Mouse (Mus musculus) CH12.LX (cell line): ENCODE data around the gene Lama2. TPM values are rescaled to one million over a fixed set of nuclear protein-coding genes. Genes with fewer than 3 reads are reported as not detected.
A peak's percentile ranks its signal among the peaks of the same experiment; 100 is the strongest.

Source experiments
- DNase-seq: peaks from one replicate; pipeline ENCODE4 v3.0.0-alpha.2; 2013; ENCODE audit errors: extremely low read depth
- H3K27ac ChIP-seq: 2 replicates; pipeline ENCODE4 v1.5.1; 2012; ENCODE audit warnings: low read depth, mild to moderate bottlenecking, control low read depth, moderate library complexity; ENCODE audit not compliant: insufficient read depth
- H3K27me3 ChIP-seq: replicated peaks from 2 replicates; pipeline ENCODE3; 2012; ENCODE audit warnings: inconsistent platforms
- H3K36me3 ChIP-seq, 2 experiments: replicated peaks in 1 of 2; 2 replicates each; pipeline versions ENCODE3 to v1.6.1; 2012; ENCODE audit warnings: inconsistent platforms in 1 of 2, low read length in 1 of 2, mild to moderate bottlenecking in 1 of 2, mixed read lengths in 1 of 2, moderate library complexity in 1 of 2; ENCODE audit not compliant: control insufficient read depth in 1 of 2, insufficient read depth in 1 of 2
- H3K4me1 ChIP-seq, 2 experiments: 2 replicates each; pipeline ENCODE4 v1.6.1; 2012; ENCODE audit warnings: inconsistent platforms in 1 of 2, moderate library complexity in 1 of 2; ENCODE audit not compliant: insufficient read depth in 2 of 2, control insufficient read depth in 1 of 2
- H3K4me2 ChIP-seq: 2 replicates; pipeline ENCODE4 v1.6.1; 2012; ENCODE audit warnings: low read depth, mild to moderate bottlenecking, control low read depth; ENCODE audit not compliant: poor library complexity, insufficient read depth, severe bottlenecking
- H3K4me3 ChIP-seq, 3 experiments: fragments of 150-350 bp in 1 of 3; sonication (generic) in 1 of 3; replicated peaks in 1 of 3; 2 replicates each; pipeline versions ENCODE3 to v1.5.1; 2011 to 2012; ENCODE audit warnings: low read depth in 2 of 3, low read length in 2 of 3, mild to moderate bottlenecking in 2 of 3, moderate library complexity in 2 of 3, control low read depth in 1 of 3, improper control_type of control experiment in 1 of 3, inconsistent platforms in 1 of 3, mixed read lengths in 1 of 3; ENCODE audit not compliant: poor library complexity in 1 of 3
- H3K79me2 ChIP-seq: replicated peaks from 2 replicates; pipeline ENCODE4 v1.6.1; 2012; ENCODE audit warnings: mild to moderate bottlenecking, moderate library complexity; ENCODE audit not compliant: control insufficient read depth, poor library complexity, insufficient read depth, severe bottlenecking; ENCODE audit errors: extremely low read depth
- H3K9ac ChIP-seq: 2 replicates; pipeline ENCODE4 v1.6.1; 2012; ENCODE audit warnings: low read depth, mild to moderate bottlenecking, control low read depth, moderate library complexity; ENCODE audit not compliant: insufficient read depth
- H3K9me3 ChIP-seq: replicated peaks from 2 replicates; pipeline ENCODE3; 2012; ENCODE audit warnings: low read length, inconsistent platforms, mixed read lengths
- BHLHE40 ChIP-seq: IDR thresholded peaks from 2 replicates; pipeline ENCODE4 v1.6.1; 2011; ENCODE audit warnings: mild to moderate bottlenecking, low read depth, low read length, improper control_type of control experiment
- CTCF ChIP-seq, 2 experiments: IDR thresholded peaks in 1 of 2; conservative IDR thresholded peaks in 1 of 2; 2 replicates each; pipeline ENCODE4 v1.5.1; 2011 to 2012; ENCODE audit warnings: low read depth in 2 of 2, low read length in 2 of 2, improper control_type of control experiment in 1 of 2, inconsistent platforms in 1 of 2, mild to moderate bottlenecking in 1 of 2, moderate library complexity in 1 of 2
- EP300 ChIP-seq: IDR thresholded peaks from 2 replicates; pipeline ENCODE4 v1.6.1; 2011; ENCODE audit warnings: low read length, improper control_type of control experiment
- HCFC1 ChIP-seq: IDR thresholded peaks from 2 replicates; pipeline ENCODE4 v1.6.1; 2012; ENCODE audit warnings: low read depth, mild to moderate bottlenecking, inconsistent platforms, low read length, improper control_type of control experiment
- IRF4 ChIP-seq: IDR thresholded peaks from 2 replicates; pipeline ENCODE4 v1.6.1; 2014; ENCODE audit warnings: low read depth, mild to moderate bottlenecking, inconsistent platforms, low read length, improper control_type of control experiment
- JUN ChIP-seq: IDR thresholded peaks from 2 replicates; pipeline ENCODE4 v1.6.1; 2011; ENCODE audit warnings: low read depth, mild to moderate bottlenecking, low read length, improper control_type of control experiment, moderate library complexity; ENCODE audit not compliant: insufficient read depth
- KAT2A ChIP-seq: IDR thresholded peaks from 2 replicates; pipeline ENCODE4 v1.6.1; 2012; ENCODE audit warnings: low read length, improper control_type of control experiment, inconsistent platforms; ENCODE audit not compliant: insufficient replicate concordance
- MAZ ChIP-seq: IDR thresholded peaks from 2 replicates; pipeline ENCODE4 v1.6.1; 2012; ENCODE audit warnings: low read depth, mild to moderate bottlenecking, inconsistent platforms, low read length, improper control_type of control experiment, moderate library complexity
- MYC ChIP-seq: IDR thresholded peaks from 2 replicates; pipeline ENCODE4 v1.6.1; 2011; ENCODE audit warnings: low read depth, mild to moderate bottlenecking, improper control_type of control experiment, low read length
- NRF1 ChIP-seq: IDR thresholded peaks from 2 replicates; pipeline ENCODE4 v1.6.1; 2014; ENCODE audit warnings: low read depth, mild to moderate bottlenecking, inconsistent platforms, low read length, improper control_type of control experiment, moderate library complexity
- PAX5 ChIP-seq: IDR thresholded peaks from 2 replicates; pipeline ENCODE4 v1.6.1; 2012; ENCODE audit warnings: low read length, inconsistent platforms, mixed read lengths
- POLR2A ChIP-seq: IDR thresholded peaks from 2 replicates; pipeline ENCODE4 v1.6.1; 2011; ENCODE audit warnings: low read depth, mild to moderate bottlenecking, improper control_type of control experiment, low read length
- RAD21 ChIP-seq: IDR thresholded peaks from 2 replicates; pipeline ENCODE4 v1.6.1; 2011; ENCODE audit warnings: low read depth, mild to moderate bottlenecking, low read length, improper control_type of control experiment, moderate library complexity
- SMC3 ChIP-seq: IDR thresholded peaks from 2 replicates; pipeline ENCODE4 v1.6.1; 2011; ENCODE audit warnings: low read depth, low read length, improper control_type of control experiment
- TBP ChIP-seq: conservative IDR thresholded peaks from 2 replicates; pipeline ENCODE4 v1.6.1; 2011; ENCODE audit warnings: low read depth, low read length, improper control_type of control experiment
- UBTF ChIP-seq: IDR thresholded peaks from 2 replicates; pipeline ENCODE4 v1.6.1; 2012; ENCODE audit warnings: low read depth, mild to moderate bottlenecking, inconsistent platforms, low read length, improper control_type of control experiment, moderate library complexity
- USF1 ChIP-seq: IDR thresholded peaks from 2 replicates; pipeline ENCODE4 v1.6.1; 2014; ENCODE audit warnings: low read depth, mild to moderate bottlenecking, inconsistent platforms, low read length, improper control_type of control experiment
- USF2 ChIP-seq: conservative IDR thresholded peaks from 2 replicates; pipeline ENCODE4 v1.6.1; 2011; ENCODE audit warnings: low read depth, low read length, improper control_type of control experiment
- ZC3H11A ChIP-seq: IDR thresholded peaks from 2 replicates; pipeline ENCODE4 v1.6.1; 2012; ENCODE audit warnings: low read depth, mild to moderate bottlenecking, inconsistent platforms, low read length, improper control_type of control experiment
- ZKSCAN1 ChIP-seq: IDR thresholded peaks from 2 replicates; pipeline ENCODE4 v1.6.1; 2012; ENCODE audit warnings: low read depth, inconsistent platforms, low read length, improper control_type of control experiment, borderline replicate concordance
- ZNF384 ChIP-seq: IDR thresholded peaks from 2 replicates; pipeline ENCODE4 v1.6.1; 2012; ENCODE audit warnings: low read depth, low read length, improper control_type of control experiment, inconsistent platforms
- dilution Hi-C: fragments of 300-500 bp; cut with MboI; formaldehyde crosslinking; loops from 2 replicates; pipeline ENCODE4 v1.14.3; 2020; ENCODE audit warnings: low sequenced_read_pairs; ENCODE audit not compliant: extremely low pct_unique_long_range_greater_than_20kb, extremely low pct_ligation_motif_present
- in situ Hi-C: fragments of 300-500 bp; cut with MboI; formaldehyde crosslinking; loops from 3 replicates; pipeline ENCODE4 v1.14.3; 2019; ENCODE audit warnings: low sequenced_read_pairs, low pct_ligation_motif_present, low pct_unique_long_range_greater_than_20kb, mixed read lengths
- polyA plus RNA-seq: library from polyadenylated mRNA; unstranded; fragments of >175 nt; gene quantifications from 2 replicates; pipeline ENCODE4 v1.2.1, GENCODE M21; 2012; ENCODE audit warnings: low read depth; ENCODE audit not compliant: insufficient read length
- total RNA-seq, 2 experiments: library from RNA; depleted of rRNA; stranded (reverse); fragments of 300-350 nt in 1 of 2; fragments of >200 nt in 1 of 2; gene quantifications; 2 replicates each; pipeline ENCODE4 v1.2.3; 2012 to 2014

Gene Lama2
- total and polyA plus RNA-seq, 3 experiments, result not detected

DNA sequence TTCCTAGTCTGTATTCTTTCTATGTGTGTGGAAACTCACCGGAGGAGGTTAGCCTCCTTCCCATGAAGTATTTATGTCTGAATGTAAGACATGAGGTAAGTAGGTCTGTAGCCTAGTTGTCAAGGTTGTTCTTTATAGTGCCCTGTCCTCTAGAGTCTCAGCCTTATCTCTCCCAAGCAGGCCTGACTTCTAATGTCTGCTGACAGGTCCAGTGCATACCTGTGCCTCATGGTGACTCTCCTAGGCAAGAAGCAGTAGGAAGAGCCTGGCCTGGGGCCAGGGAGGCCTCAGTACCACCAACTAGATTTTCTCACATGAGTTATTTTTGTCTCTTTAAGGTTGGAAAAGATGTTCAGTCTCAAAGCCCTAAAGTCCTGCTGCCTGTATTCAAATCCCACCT, 483.8 kb downstream of the Lama2 start:
- Histone ChIP-seq H3K9ac (no peak overlapping the region), H3K27ac (no peak overlapping the region), H3K4me2 (no peak overlapping the region), H3K27me3 (no peaks in the 10 kb centered on the region), H3K36me3 (no peaks in the 10 kb centered on the region), H3K79me2 (no peaks in the 10 kb centered on the region), H3K4me1 (no peaks in the 10 kb centered on the region), H3K4me3 (no peak overlapping the region), H3K9me3 (no peaks in the 10 kb centered on the region)
- dilution Hi-C loops (no loop called here), in situ Hi-C loops (no loop called here)
- DNase-seq, result no peak
- TF ChIP-seq USF1, result no peak
- TF ChIP-seq NRF1, result no peak
- no peak for TF ChIP-seq TBP
- TF ChIP-seq POLR2A, result no peak
- no peak for TF ChIP-seq KAT2A
- no peak for TF ChIP-seq IRF4
- TF ChIP-seq ZC3H11A, result no peak

DNA sequence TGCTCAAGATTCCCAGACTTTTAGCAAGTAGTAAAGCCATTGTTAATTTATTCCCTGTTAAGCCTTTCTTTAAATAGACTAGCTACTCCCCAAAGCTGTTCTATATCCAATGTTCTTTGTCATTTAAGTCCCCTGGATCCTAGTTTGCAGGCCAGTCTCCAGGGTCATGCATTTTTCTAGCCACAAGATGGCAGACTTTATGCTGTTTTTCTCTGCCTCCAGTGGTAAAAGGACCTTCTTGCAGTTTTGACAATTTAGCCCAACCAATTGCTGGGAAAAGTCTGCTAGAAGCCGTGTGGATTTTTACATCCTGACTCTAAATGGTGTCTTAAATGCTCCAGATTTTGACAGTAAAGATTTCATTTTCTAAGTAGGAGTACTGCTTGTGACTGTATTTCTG, 486.4 kb downstream of the Lama2 start:
- H3K4me2 ChIP-seq, result no peak overlapping the region
- H3K36me3 ChIP-seq, result no peaks in the 10 kb centered on the region
- H3K79me2 ChIP-seq, result no peaks in the 10 kb centered on the region
- H3K27me3 ChIP-seq, result no peaks in the 10 kb centered on the region
- peak; percentile 71 for TF ChIP-seq RAD21
- TF ChIP-seq SMC3, result peak; percentile 68
- TF ChIP-seq CTCF (conservative IDR thresholded peaks at IDR 0.05 in 1 of 2, IDR thresholded peaks at IDR 0.05 in 1 of 2; ENCODE audit: low read depth in 2 of 2, low read length in 2 of 2), result peak; percentile 24 to 79; a peak in 2 of 4 replicates
- TF ChIP-seq ZKSCAN1, result no peak
- no peak overlapping the region for H3K9ac ChIP-seq
- no peak overlapping the region for H3K27ac ChIP-seq
- DNase-seq, result peak; percentile 60
- no peak overlapping the region for H3K4me3 ChIP-seq
- dilution Hi-C loops (no loop called here), in situ Hi-C loops (no loop called here)
- no peaks in the 10 kb centered on the region for H3K9me3 ChIP-seq
- H3K4me1 ChIP-seq, result no peaks in the 10 kb centered on the region

GRCm38 (mm10) chr10:27127454-27127853, 492.1 kb downstream of the Lama2 start:
- TF ChIP-seq JUN, result no peak
- TF ChIP-seq USF1, result no peak
- no peak for TF ChIP-seq HCFC1
- TF ChIP-seq EP300, result no peak
- TF ChIP-seq PAX5, result no peak
- TF ChIP-seq ZC3H11A, result no peak
- TF ChIP-seq TBP, result no peak
- TF ChIP-seq SMC3, result no peak
- TF ChIP-seq UBTF, result no peak
- no peak for TF ChIP-seq MAZ
- no peak for TF ChIP-seq KAT2A
- no peak for TF ChIP-seq CTCF (conservative IDR thresholded peaks at IDR 0.05 in 1 of 2, IDR thresholded peaks at IDR 0.05 in 1 of 2; ENCODE audit: low read depth in 2 of 2, low read length in 2 of 2)
- no peak for TF ChIP-seq MYC
- no peak for TF ChIP-seq ZNF384
- no peak for TF ChIP-seq USF2
- TF ChIP-seq BHLHE40, result no peak
- dilution Hi-C loops, result no loop called here
- no peaks in the 10 kb centered on the region for H3K36me3 ChIP-seq

More at GRCm38 (mm10) chr10:27127454-27127853, 492.1 kb downstream of the Lama2 start:
- Histone ChIP-seq H3K79me2 (no peaks in the 10 kb centered on the region), H3K4me2 (no peak overlapping the region), H3K9me3 (no peaks in the 10 kb centered on the region), H3K4me1 (no peaks in the 10 kb centered on the region), H3K27ac (no peak overlapping the region), H3K27me3 (no peaks in the 10 kb centered on the region), H3K4me3 (no peak overlapping the region), H3K9ac (no peak overlapping the region)
- no peak for DNase-seq
- in situ Hi-C loops, result no loop called here
